Mouse (Mus musculus) CH12.LX (cell line): ENCODE data around the gene Cer1. TPM values are rescaled to one million over a fixed set of nuclear protein-coding genes. Genes with fewer than 3 reads are reported as not detected.

Source experiments
- DNase-seq: peaks from one replicate; pipeline ENCODE4 v3.0.0-alpha.2; 2013; ENCODE audit errors: extremely low read depth
- H3K27ac ChIP-seq: 2 replicates; pipeline ENCODE4 v1.5.1; 2012; ENCODE audit warnings: low read depth, mild to moderate bottlenecking, control low read depth, moderate library complexity; ENCODE audit not compliant: insufficient read depth
- H3K27me3 ChIP-seq: replicated peaks from 2 replicates; pipeline ENCODE3; 2012; ENCODE audit warnings: inconsistent platforms
- H3K36me3 ChIP-seq, 2 experiments: replicated peaks in 1 of 2; 2 replicates each; pipeline versions ENCODE3 to v1.6.1; 2012; ENCODE audit warnings: inconsistent platforms in 1 of 2, low read length in 1 of 2, mild to moderate bottlenecking in 1 of 2, mixed read lengths in 1 of 2, moderate library complexity in 1 of 2; ENCODE audit not compliant: control insufficient read depth in 1 of 2, insufficient read depth in 1 of 2
- H3K4me1 ChIP-seq, 2 experiments: 2 replicates each; pipeline ENCODE4 v1.6.1; 2012; ENCODE audit warnings: inconsistent platforms in 1 of 2, moderate library complexity in 1 of 2; ENCODE audit not compliant: insufficient read depth in 2 of 2, control insufficient read depth in 1 of 2
- H3K4me2 ChIP-seq: 2 replicates; pipeline ENCODE4 v1.6.1; 2012; ENCODE audit warnings: low read depth, mild to moderate bottlenecking, control low read depth; ENCODE audit not compliant: poor library complexity, insufficient read depth, severe bottlenecking
- H3K4me3 ChIP-seq, 3 experiments: fragments of 150-350 bp in 1 of 3; sonication (generic) in 1 of 3; replicated peaks in 1 of 3; 2 replicates each; pipeline versions ENCODE3 to v1.5.1; 2011 to 2012; ENCODE audit warnings: low read depth in 2 of 3, low read length in 2 of 3, mild to moderate bottlenecking in 2 of 3, moderate library complexity in 2 of 3, control low read depth in 1 of 3, improper control_type of control experiment in 1 of 3, inconsistent platforms in 1 of 3, mixed read lengths in 1 of 3; ENCODE audit not compliant: poor library complexity in 1 of 3
- H3K79me2 ChIP-seq: replicated peaks from 2 replicates; pipeline ENCODE4 v1.6.1; 2012; ENCODE audit warnings: mild to moderate bottlenecking, moderate library complexity; ENCODE audit not compliant: control insufficient read depth, poor library complexity, insufficient read depth, severe bottlenecking; ENCODE audit errors: extremely low read depth
- H3K9ac ChIP-seq: 2 replicates; pipeline ENCODE4 v1.6.1; 2012; ENCODE audit warnings: low read depth, mild to moderate bottlenecking, control low read depth, moderate library complexity; ENCODE audit not compliant: insufficient read depth
- H3K9me3 ChIP-seq: replicated peaks from 2 replicates; pipeline ENCODE3; 2012; ENCODE audit warnings: low read length, inconsistent platforms, mixed read lengths
- BHLHE40 ChIP-seq: IDR thresholded peaks from 2 replicates; pipeline ENCODE4 v1.6.1; 2011; ENCODE audit warnings: mild to moderate bottlenecking, low read depth, low read length, improper control_type of control experiment
- CTCF ChIP-seq, 2 experiments: IDR thresholded peaks in 1 of 2; conservative IDR thresholded peaks in 1 of 2; 2 replicates each; pipeline ENCODE4 v1.5.1; 2011 to 2012; ENCODE audit warnings: low read depth in 2 of 2, low read length in 2 of 2, improper control_type of control experiment in 1 of 2, inconsistent platforms in 1 of 2, mild to moderate bottlenecking in 1 of 2, moderate library complexity in 1 of 2
- E2F4 ChIP-seq: IDR thresholded peaks from 2 replicates; pipeline ENCODE4 v1.6.1; 2011; ENCODE audit warnings: low read depth, low read length, improper control_type of control experiment; ENCODE audit not compliant: insufficient replicate concordance
- ELF1 ChIP-seq: IDR thresholded peaks from 2 replicates; pipeline ENCODE4 v1.6.1; 2014; ENCODE audit warnings: low read depth, mild to moderate bottlenecking, inconsistent platforms, low read length, improper control_type of control experiment
- GABPA ChIP-seq: IDR thresholded peaks from 2 replicates; pipeline ENCODE4 v1.6.1; 2012; ENCODE audit warnings: low read depth, low read length, improper control_type of control experiment, inconsistent platforms; ENCODE audit not compliant: insufficient replicate concordance
- HCFC1 ChIP-seq: IDR thresholded peaks from 2 replicates; pipeline ENCODE4 v1.6.1; 2012; ENCODE audit warnings: low read depth, mild to moderate bottlenecking, inconsistent platforms, low read length, improper control_type of control experiment
- KAT2A ChIP-seq: IDR thresholded peaks from 2 replicates; pipeline ENCODE4 v1.6.1; 2012; ENCODE audit warnings: low read length, improper control_type of control experiment, inconsistent platforms; ENCODE audit not compliant: insufficient replicate concordance
- MAFK ChIP-seq: IDR thresholded peaks from 2 replicates; pipeline ENCODE4 v1.6.1; 2011; ENCODE audit warnings: low read length, improper control_type of control experiment; ENCODE audit not compliant: insufficient replicate concordance
- MAX ChIP-seq: IDR thresholded peaks from 2 replicates; pipeline ENCODE4 v1.6.1; 2011; ENCODE audit warnings: low read length, improper control_type of control experiment
- MAZ ChIP-seq: IDR thresholded peaks from 2 replicates; pipeline ENCODE4 v1.6.1; 2012; ENCODE audit warnings: low read depth, mild to moderate bottlenecking, inconsistent platforms, low read length, improper control_type of control experiment, moderate library complexity
- MXI1 ChIP-seq: IDR thresholded peaks from 2 replicates; pipeline ENCODE4 v1.6.1; 2011; ENCODE audit warnings: mild to moderate bottlenecking, low read depth, low read length, improper control_type of control experiment
- NELFE ChIP-seq: IDR thresholded peaks from 2 replicates; pipeline ENCODE4 v1.6.1; 2011; ENCODE audit warnings: low read depth, low read length, improper control_type of control experiment
- PAX5 ChIP-seq: IDR thresholded peaks from 2 replicates; pipeline ENCODE4 v1.6.1; 2012; ENCODE audit warnings: low read length, inconsistent platforms, mixed read lengths
- POLR2A ChIP-seq: IDR thresholded peaks from 2 replicates; pipeline ENCODE4 v1.6.1; 2011; ENCODE audit warnings: low read depth, mild to moderate bottlenecking, improper control_type of control experiment, low read length
- RAD21 ChIP-seq: IDR thresholded peaks from 2 replicates; pipeline ENCODE4 v1.6.1; 2011; ENCODE audit warnings: low read depth, mild to moderate bottlenecking, low read length, improper control_type of control experiment, moderate library complexity
- RCOR1 ChIP-seq: conservative IDR thresholded peaks from 2 replicates; pipeline ENCODE4 v1.6.1; 2012; ENCODE audit warnings: low read depth, mild to moderate bottlenecking, inconsistent platforms, low read length, improper control_type of control experiment
- SIN3A ChIP-seq: IDR thresholded peaks from 2 replicates; pipeline ENCODE4 v1.6.1; 2012; ENCODE audit warnings: low read length, improper control_type of control experiment, inconsistent platforms
- SMC3 ChIP-seq: IDR thresholded peaks from 2 replicates; pipeline ENCODE4 v1.6.1; 2011; ENCODE audit warnings: low read depth, low read length, improper control_type of control experiment
- TCF12 ChIP-seq: IDR thresholded peaks from 2 replicates; pipeline ENCODE4 v1.6.1; 2014; ENCODE audit warnings: low read depth, mild to moderate bottlenecking, inconsistent platforms, low read length, improper control_type of control experiment
- UBTF ChIP-seq: IDR thresholded peaks from 2 replicates; pipeline ENCODE4 v1.6.1; 2012; ENCODE audit warnings: low read depth, mild to moderate bottlenecking, inconsistent platforms, low read length, improper control_type of control experiment, moderate library complexity
- USF1 ChIP-seq: IDR thresholded peaks from 2 replicates; pipeline ENCODE4 v1.6.1; 2014; ENCODE audit warnings: low read depth, mild to moderate bottlenecking, inconsistent platforms, low read length, improper control_type of control experiment
- ZMIZ1 ChIP-seq: IDR thresholded peaks from 2 replicates; pipeline ENCODE4 v1.6.1; 2012; ENCODE audit warnings: low read depth, mild to moderate bottlenecking, inconsistent platforms, low read length, improper control_type of control experiment
- dilution Hi-C: fragments of 300-500 bp; cut with MboI; formaldehyde crosslinking; loops from 2 replicates; pipeline ENCODE4 v1.14.3; 2020; ENCODE audit warnings: low sequenced_read_pairs; ENCODE audit not compliant: extremely low pct_unique_long_range_greater_than_20kb, extremely low pct_ligation_motif_present
- in situ Hi-C: fragments of 300-500 bp; cut with MboI; formaldehyde crosslinking; loops from 3 replicates; pipeline ENCODE4 v1.14.3; 2019; ENCODE audit warnings: low sequenced_read_pairs, low pct_ligation_motif_present, low pct_unique_long_range_greater_than_20kb, mixed read lengths
- polyA plus RNA-seq: library from polyadenylated mRNA; unstranded; fragments of >175 nt; gene quantifications from 2 replicates; pipeline ENCODE4 v1.2.1, GENCODE M21; 2012; ENCODE audit warnings: low read depth; ENCODE audit not compliant: insufficient read length
- total RNA-seq, 2 experiments: library from RNA; depleted of rRNA; stranded (reverse); fragments of 300-350 nt in 1 of 2; fragments of >200 nt in 1 of 2; gene quantifications; 2 replicates each; pipeline ENCODE4 v1.2.3; 2012 to 2014

The Cer1 gene
- total and polyA plus RNA-seq, 3 experiments = not detected

DNA sequence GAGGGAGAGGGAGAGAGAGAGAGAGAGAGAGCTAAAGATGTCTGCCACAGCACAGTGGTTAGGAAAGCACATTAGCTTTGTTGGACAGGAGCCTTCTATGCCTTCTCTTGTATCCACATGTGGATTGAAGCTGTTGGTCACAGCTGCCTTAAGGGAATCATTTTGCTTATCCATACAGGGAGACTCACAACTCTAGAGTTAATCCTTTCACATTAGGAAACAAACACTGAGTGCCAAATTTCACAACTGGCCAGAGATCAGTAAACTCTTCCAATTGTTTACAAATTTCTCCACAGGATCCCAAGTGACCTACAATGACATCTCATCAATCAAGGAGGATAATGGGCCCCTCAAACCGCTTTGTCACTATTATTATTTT lies 576 bp upstream of the Cer1 start:
- no peak for DNase-seq
- Histone ChIP-seq H3K79me2 (no peaks in the 10 kb centered on the region), H3K4me2 (no peak overlapping the region), H3K27me3 (no peaks in the 10 kb centered on the region), H3K4me1 (0 out of 4 replicates have a peak, but pooled peaks cover 0 to 2% of the 10 kb centered on the region in 2 experiments), H3K9ac (no peak overlapping the region), H3K27ac (no peak overlapping the region), H3K4me3 (no peak overlapping the region), H3K36me3 (no peaks in the 10 kb centered on the region), H3K9me3 (no peaks in the 10 kb centered on the region)
- in situ Hi-C loops (no loop called here), dilution Hi-C loops (no loop called here)
- no peak for TF ChIP-seq BHLHE40
- TF ChIP-seq SIN3A = no peak
- no peak for TF ChIP-seq ZMIZ1
- TF ChIP-seq MAFK = no peak
- no peak for TF ChIP-seq USF1
- no peak for TF ChIP-seq NELFE
- no peak for TF ChIP-seq MAX
- TF ChIP-seq UBTF = no peak
- no peak for TF ChIP-seq TCF12
- no peak for TF ChIP-seq E2F4
- no peak for TF ChIP-seq KAT2A
- TF ChIP-seq MXI1 = no peak
- TF ChIP-seq PAX5 = no peak
- TF ChIP-seq HCFC1 = no peak
- TF ChIP-seq RAD21 = no peak
- TF ChIP-seq SMC3 = no peak
- TF ChIP-seq GABPA = no peak
- TF ChIP-seq MAZ = no peak

GRCm38 (mm10) chr4:82882500-82882899 lies 2.4 kb downstream of the Cer1 start:
- no peak overlapping the region for H3K9ac ChIP-seq
- 0 out of 4 replicates have a peak, but pooled peaks cover 0 to 2% of the 10 kb centered on the region in 2 experiments for H3K4me1 ChIP-seq
- no peak overlapping the region for H3K4me3 ChIP-seq
- no peak overlapping the region for H3K4me2 ChIP-seq
- H3K27ac ChIP-seq = no peak overlapping the region
- no peaks in the 10 kb centered on the region for H3K79me2 ChIP-seq
- no peaks in the 10 kb centered on the region for H3K27me3 ChIP-seq
- H3K9me3 ChIP-seq = no peaks in the 10 kb centered on the region
- in situ Hi-C loops (no loop called here), dilution Hi-C loops (no loop called here)
- no peak for TF ChIP-seq ELF1
- peak; percentile 40 for TF ChIP-seq RAD21
- no peak for TF ChIP-seq RCOR1
- TF ChIP-seq PAX5 = no peak
- no peak for TF ChIP-seq USF1
- TF ChIP-seq CTCF (conservative IDR thresholded peaks at IDR 0.05 in 1 of 2, IDR thresholded peaks at IDR 0.05 in 1 of 2; ENCODE audit: low read depth in 2 of 2, low read length in 2 of 2) = peak in 1 of 2 experiments; percentile 69; a peak in 2 of 4 replicates
- TF ChIP-seq POLR2A = no peak
- TF ChIP-seq BHLHE40 = no peak
- TF ChIP-seq E2F4 = no peak
- peak; percentile 47; the same call in 1 of the 2 replicates for TF ChIP-seq SMC3
- peak; percentile 12 for DNase-seq
- no peaks in the 10 kb centered on the region for H3K36me3 ChIP-seq
